Mouse (Mus musculus) kidney, postnatal 25 days (tissue): ENCODE measurements around the gene Olig1.

Source experiments
- DNase-seq, 2 experiments: peaks; one replicate each; pipeline ENCODE4 v3.0.0; 2021; ENCODE audit warnings: mixed read lengths in 2 of 2

Olig1 gene

GRCm38 (mm10) chr16:91312921-91313320 lies 43.3 kb downstream of the Olig1 start:
- DNase-seq = no peak

- peak; percentile 72 to 82 for DNase-seq
These were observed 44.7 kb downstream of the Olig1 start for GRCm38 (mm10) chr16:91314114-91314775.

GRCm38 (mm10) chr16:91320191-91320590 lies 50.6 kb downstream of the Olig1 start:
- no peak for DNase-seq

GRCm38 (mm10) chr16:91320608-91321007 lies 51.0 kb downstream of the Olig1 start:
- no peak for DNase-seq
